Mouse (Mus musculus) kidney, embryonic 14.5 days (tissue): ENCODE results near the gene Tmem8b. TPM values are rescaled to one million over a fixed set of nuclear protein-coding genes. Genes with fewer than 3 reads are reported as not detected.

Experiments used
- ATAC-seq: fragments of 200-750 bp; cut with Nextera tagmentation; 2 replicates; pipeline ENCODE4 v1.8.0; 2017; ENCODE audit warnings: moderate number of reproducible peaks, mild to moderate bottlenecking, moderate TSS enrichment, moderate library complexity; ENCODE audit not compliant: low FRiP score, low TSS enrichment
- H3K27ac ChIP-seq: fragments of 300-500 bp; sonication (generic); 2 replicates; pipeline ENCODE4 v1.5.1; 2014; ENCODE audit warnings: low read depth, mild to moderate bottlenecking, low read length, moderate library complexity, mixed read lengths
- H3K27me3 ChIP-seq: fragments of 300-500 bp; sonication (generic); 2 replicates; pipeline ENCODE4 v1.6.1; 2014; ENCODE audit warnings: mild to moderate bottlenecking, low read length; ENCODE audit not compliant: control insufficient read depth, insufficient read depth
- H3K36me3 ChIP-seq: fragments of 300-500 bp; sonication (generic); 2 replicates; pipeline ENCODE4 v1.6.1; 2014; ENCODE audit warnings: low read length, mixed read lengths; ENCODE audit not compliant: control insufficient read depth, insufficient read depth
- H3K4me1 ChIP-seq: fragments of 300-500 bp; sonication (generic); 2 replicates; pipeline ENCODE4 v1.6.1; 2014; ENCODE audit warnings: low read length, mixed read lengths; ENCODE audit not compliant: control insufficient read depth, insufficient read depth
- H3K4me2 ChIP-seq: fragments of 300-500 bp; sonication (generic); replicated peaks from 2 replicates; pipeline ENCODE4 v1.6.1; 2014; ENCODE audit warnings: low read depth, mild to moderate bottlenecking, low read length
- H3K4me3 ChIP-seq: fragments of 300-500 bp; sonication (generic); 2 replicates; pipeline ENCODE4 v1.5.1; 2014; ENCODE audit warnings: mild to moderate bottlenecking, low read length
- H3K9ac ChIP-seq: fragments of 300-500 bp; sonication (generic); 2 replicates; pipeline ENCODE4 v1.6.1; 2014; ENCODE audit warnings: low read depth, mild to moderate bottlenecking, low read length, moderate library complexity
- H3K9me3 ChIP-seq: fragments of 300-500 bp; sonication (generic); 2 replicates; pipeline ENCODE4 v1.6.1; 2016; ENCODE audit warnings: low read length; ENCODE audit not compliant: control insufficient read depth
- WGBS: fragments of 180-500 bp; shearing (Covaris S2); extraction: QIAGEN DNeasy Blood & Tissue Kit; methylation state at CpG from one replicate; pipeline ENCODE4 v1.1.7; 2014; 5-methylcytosine and 5-hydroxymethylcytosine counted together
- polyA plus RNA-seq: library from polyadenylated mRNA; unstranded; fragments of >200 nt; fragmentation: Nextera tagmentation; extraction: Ambion mirVana; gene quantifications from 2 replicates; pipeline ENCODE4 v1.2.1, GENCODE M21; 2014

The Tmem8b gene
- polyA plus RNA-seq, 1 experiment from 2014 or later = 3.2 TPM

DNA sequence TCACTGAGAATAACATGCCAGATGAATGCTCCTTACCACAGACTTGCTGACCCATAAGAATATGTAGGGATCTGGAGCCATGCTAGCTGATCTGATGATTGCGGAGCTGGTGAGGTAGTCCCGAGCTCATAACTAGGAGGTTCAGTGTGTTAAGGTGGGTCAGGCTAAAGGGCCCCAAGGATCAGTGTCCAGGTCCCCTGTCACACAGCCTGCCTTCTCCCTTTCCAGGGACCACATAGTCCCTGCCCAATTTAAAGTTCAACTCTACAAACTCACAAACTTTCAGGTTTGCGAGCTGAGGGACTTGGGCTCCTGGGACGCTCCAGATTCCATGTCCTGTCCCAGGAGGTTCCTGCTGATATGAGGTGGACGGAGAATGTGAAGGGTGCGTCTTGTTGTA, 31.9 kb downstream of the Tmem8b start, which contains the start of gene Olfr70:
Gene Olfr70 (minus strand): TSS at position 101 of the 400 bp plus-strand sequence.
- Histone ChIP-seq H3K27me3 (no peaks in the 10 kb centered on the region), H3K36me3 (no peaks in the 10 kb centered on the region), H3K9me3 (no peaks in the 10 kb centered on the region), H3K9ac (no peak within 1 kb of the TSS), H3K4me1 (no peaks in the 10 kb centered on the region), H3K4me2 (no peak within 1 kb of the TSS), H3K27ac (no peak within 1 kb of the TSS), H3K4me3 (no peak within 1 kb of the TSS)
- WGBS = 91% methylated on average over 6 of the region's 6 CpGs
- no peak for ATAC-seq

DNA sequence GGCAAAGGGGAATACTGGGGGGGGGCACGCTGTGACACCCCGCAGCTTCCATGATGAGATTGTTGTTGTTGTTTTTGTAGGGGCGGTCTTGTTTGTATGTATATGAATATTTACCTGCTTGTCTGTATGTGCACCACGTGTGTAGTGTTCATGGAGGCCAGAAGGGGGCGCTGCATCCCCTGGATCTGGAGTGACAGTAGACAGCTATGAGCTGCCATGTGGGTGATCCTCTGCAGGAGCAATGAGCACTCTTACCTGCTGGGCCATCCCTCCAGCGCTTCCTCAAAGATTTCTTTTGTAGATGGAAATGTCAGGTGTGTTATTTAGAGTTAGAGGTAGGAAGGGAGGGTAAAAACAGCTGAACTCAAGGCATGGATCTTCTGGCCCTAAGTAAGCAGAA, 34.7 kb downstream of the Tmem8b start:
- H3K4me3 ChIP-seq = no peak overlapping the region
- ATAC-seq = no peak
- no peak overlapping the region for H3K4me2 ChIP-seq
- H3K9ac ChIP-seq = no peak overlapping the region
- no peaks in the 10 kb centered on the region for H3K9me3 ChIP-seq
- H3K27me3 ChIP-seq = no peaks in the 10 kb centered on the region
- H3K4me1 ChIP-seq = no peaks in the 10 kb centered on the region
- no peak overlapping the region for H3K27ac ChIP-seq
- WGBS = 72% methylated on average over 6 of the region's 6 CpGs
- H3K36me3 ChIP-seq = no peaks in the 10 kb centered on the region

DNA sequence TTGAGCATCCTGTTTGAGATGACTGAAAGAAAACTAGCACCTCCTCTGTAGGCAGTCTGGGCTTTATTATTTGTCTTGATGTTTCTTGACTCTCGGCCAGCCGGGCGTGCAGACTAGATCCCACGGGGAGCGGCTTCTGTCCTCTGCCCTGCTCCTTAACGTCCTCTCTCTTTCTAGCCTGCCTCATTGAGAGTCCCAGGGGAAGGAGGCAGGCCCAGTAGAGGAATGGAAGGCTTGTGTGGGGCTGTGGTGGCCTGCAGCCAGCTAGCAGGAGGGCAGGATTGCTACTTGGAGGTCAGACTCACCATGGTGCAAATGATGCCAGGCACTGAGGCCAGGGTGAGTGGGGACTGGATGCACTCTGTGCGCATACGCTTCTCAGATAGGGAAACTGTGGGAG, 35.1 kb downstream of the Tmem8b start:
- 53% methylated on average over 8 of the region's 8 CpGs for WGBS
- no peaks in the 10 kb centered on the region for H3K27me3 ChIP-seq
- H3K27ac ChIP-seq = no peak overlapping the region
- ATAC-seq = no peak
- H3K36me3 ChIP-seq = no peaks in the 10 kb centered on the region
- H3K9ac ChIP-seq = no peak overlapping the region
- no peak overlapping the region for H3K4me3 ChIP-seq
- no peaks in the 10 kb centered on the region for H3K4me1 ChIP-seq
- H3K4me2 ChIP-seq = no peak overlapping the region
- no peaks in the 10 kb centered on the region for H3K9me3 ChIP-seq

DNA sequence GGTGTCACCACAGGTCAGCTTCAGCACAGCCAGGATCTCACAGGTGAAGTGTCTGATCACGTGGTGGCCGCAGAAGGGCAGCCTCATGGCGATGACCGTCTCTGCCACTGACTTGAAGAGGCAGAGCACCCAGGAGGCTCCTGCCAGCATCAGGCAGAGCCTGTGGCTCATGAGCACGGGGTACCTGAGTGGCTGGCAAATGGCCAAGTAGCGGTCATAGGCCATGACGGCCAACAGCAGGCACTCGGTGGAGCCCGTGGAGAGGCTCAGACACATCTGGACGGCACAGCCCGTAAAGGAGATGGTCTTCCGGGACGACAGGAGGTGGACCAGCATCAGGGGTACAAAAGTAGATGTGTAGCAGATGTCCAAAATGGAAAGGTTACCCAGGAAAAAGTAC, 37.2 kb downstream of the Tmem8b start:
- H3K4me3 ChIP-seq = no peak overlapping the region
- H3K9me3 ChIP-seq = no peaks in the 10 kb centered on the region
- ATAC-seq = no peak
- 72% methylated on average over 13 of the region's 13 CpGs for WGBS
- no peak overlapping the region for H3K9ac ChIP-seq
- no peak overlapping the region for H3K27ac ChIP-seq
- no peak overlapping the region for H3K4me2 ChIP-seq
- no peaks in the 10 kb centered on the region for H3K36me3 ChIP-seq
- no peaks in the 10 kb centered on the region for H3K4me1 ChIP-seq
- H3K27me3 ChIP-seq = no peaks in the 10 kb centered on the region

DNA sequence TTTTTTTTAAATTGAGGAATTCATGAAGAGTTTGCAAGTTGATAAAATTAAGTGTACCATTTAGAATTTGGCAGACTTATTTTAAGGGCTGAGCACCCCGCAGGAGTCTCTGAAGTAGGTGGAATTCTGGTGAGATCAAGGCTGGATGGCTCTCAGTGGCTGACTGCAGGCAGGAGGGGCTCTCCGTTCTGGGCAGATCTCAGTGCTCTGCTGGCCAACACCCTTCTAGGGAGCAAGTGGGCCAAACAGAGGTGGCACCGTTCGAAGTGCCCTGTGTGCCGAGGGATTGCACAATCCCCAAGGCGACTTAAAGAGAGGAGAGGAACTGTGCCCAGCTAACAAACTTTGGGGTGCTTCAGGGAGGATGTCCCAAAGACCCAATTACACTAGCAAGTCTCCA, 41.1 kb downstream of the Tmem8b start, which contains the start of gene Olfr71:
Gene Olfr71 (minus strand): TSS at position 387 of the 400 bp plus-strand sequence.
- Histone ChIP-seq H3K27ac (no peak within 1 kb of the TSS), H3K4me2 (no peak within 1 kb of the TSS), H3K27me3 (no peaks in the 10 kb centered on the region), H3K4me1 (no peaks in the 10 kb centered on the region), H3K4me3 (no peak within 1 kb of the TSS), H3K9ac (no peak within 1 kb of the TSS), H3K9me3 (no peaks in the 10 kb centered on the region), H3K36me3 (no peaks in the 10 kb centered on the region)
- no peak for ATAC-seq
- 68% methylated on average over 6 of the region's 6 CpGs for WGBS

DNA sequence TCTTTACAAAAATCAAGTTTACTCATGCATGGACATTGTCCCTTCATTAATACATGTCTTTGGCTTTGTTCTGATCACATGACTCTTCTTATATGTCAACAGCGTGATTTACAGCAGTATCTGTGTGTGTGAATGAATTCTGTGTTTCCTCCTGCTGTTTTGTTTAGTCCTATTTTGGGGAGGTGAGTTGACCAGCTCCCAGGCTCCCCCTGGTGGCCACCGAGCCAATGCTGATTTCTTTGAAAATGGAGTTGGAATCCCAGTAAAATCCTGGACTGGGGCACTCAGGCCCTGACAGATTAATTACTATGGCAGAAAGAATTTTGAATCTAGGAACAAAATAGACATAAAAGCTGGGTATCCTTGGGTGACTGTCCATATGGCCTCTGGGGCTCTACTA, 43.0 kb downstream of the Tmem8b start:
- Histone ChIP-seq H3K9me3 (no peaks in the 10 kb centered on the region), H3K4me2 (no peak overlapping the region), H3K4me3 (no peak overlapping the region), H3K36me3 (no peaks in the 10 kb centered on the region), H3K27me3 (no peaks in the 10 kb centered on the region), H3K4me1 (no peaks in the 10 kb centered on the region), H3K9ac (no peak overlapping the region), H3K27ac (no peak overlapping the region)
- ATAC-seq = 0 out of 2 replicates have a peak, but pooled peaks have one; percentile 33
- WGBS = 0% methylated on average over 2 of the region's 2 CpGs

DNA sequence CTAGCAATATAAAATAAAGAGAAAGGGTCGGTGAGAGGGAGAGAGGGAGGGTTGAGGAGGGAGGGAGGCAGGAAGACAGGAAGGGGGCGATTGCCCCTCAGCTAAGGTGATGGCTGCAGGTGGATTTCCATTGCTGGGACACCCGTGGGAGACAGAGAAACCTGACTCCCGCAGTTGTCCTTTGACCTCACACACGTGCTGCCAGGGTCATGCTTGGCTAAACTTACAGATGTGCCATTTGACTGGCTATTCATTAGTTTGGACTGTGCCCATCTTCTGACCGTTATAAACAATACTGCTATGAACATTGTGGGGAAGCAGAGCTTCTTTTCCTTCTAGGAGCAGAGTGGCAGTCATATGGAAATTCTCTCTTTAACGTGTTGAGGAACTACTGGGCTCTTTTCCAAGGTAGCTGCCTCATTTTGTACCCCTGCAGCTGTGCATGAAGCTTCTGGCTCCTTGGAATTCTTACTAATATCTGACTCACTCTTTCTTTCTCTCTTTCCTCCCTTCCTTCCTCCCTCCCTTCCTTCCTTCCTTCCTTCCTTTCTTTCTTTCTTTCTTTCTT, 45.0 kb downstream of the Tmem8b start:
- H3K27ac ChIP-seq = no peak overlapping the region
- H3K4me2 ChIP-seq = no peak overlapping the region
- no peaks in the 10 kb centered on the region for H3K36me3 ChIP-seq
- no peaks in the 10 kb centered on the region for H3K4me1 ChIP-seq
- ATAC-seq = 0 out of 2 replicates have a peak, but pooled peaks have one; percentile 24
- H3K4me3 ChIP-seq = no peak overlapping the region
- H3K9ac ChIP-seq = no peak overlapping the region
- H3K27me3 ChIP-seq = no peaks in the 10 kb centered on the region
- H3K9me3 ChIP-seq = no peaks in the 10 kb centered on the region
- 14% methylated on average over 7 of the region's 7 CpGs for WGBS

DNA sequence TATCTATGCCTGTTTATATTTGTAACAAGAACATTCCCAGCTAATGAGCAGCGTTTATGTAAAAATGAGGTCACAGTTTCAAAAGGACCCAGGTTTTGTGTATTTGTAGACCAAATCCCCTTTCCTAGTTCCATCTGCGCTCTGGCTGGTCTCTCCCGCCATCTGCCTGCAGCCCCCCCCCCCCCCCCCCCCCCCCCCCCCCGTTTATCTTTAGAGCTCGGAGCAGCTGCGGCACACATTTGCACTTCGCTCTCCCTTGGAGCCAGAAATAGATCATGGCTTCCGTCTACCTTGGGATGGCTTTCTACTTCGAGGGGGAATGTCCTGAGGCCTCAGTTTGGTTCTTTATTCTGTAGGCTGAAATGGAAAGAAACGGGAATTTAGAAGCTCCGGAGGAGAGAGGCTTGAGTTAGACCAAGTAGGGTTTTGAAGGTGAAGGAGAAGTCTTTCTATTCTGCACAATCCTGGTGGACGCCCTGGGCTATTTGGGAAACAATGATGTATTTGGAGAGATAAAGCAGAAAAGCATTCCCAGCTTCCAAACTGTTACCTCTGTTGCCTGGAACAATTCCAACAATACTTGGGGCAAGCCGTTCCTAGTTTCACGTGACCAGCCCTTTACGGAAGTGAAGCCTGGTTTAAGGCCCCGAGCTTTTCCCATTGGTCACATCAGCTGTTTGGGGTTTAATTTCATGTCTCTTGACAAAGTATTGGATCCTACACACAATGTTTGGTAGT, 51.9 kb downstream of the Tmem8b start:
- no peaks in the 10 kb centered on the region for H3K27me3 ChIP-seq
- no peak overlapping the region for H3K27ac ChIP-seq
- H3K9ac ChIP-seq = no peak overlapping the region
- no peak for ATAC-seq
- H3K9me3 ChIP-seq = no peaks in the 10 kb centered on the region
- WGBS = 76% methylated on average over 13 of the region's 16 CpGs
- no peak overlapping the region for H3K4me2 ChIP-seq
- no peaks in the 10 kb centered on the region for H3K36me3 ChIP-seq
- H3K4me3 ChIP-seq = no peak overlapping the region
- H3K4me1 ChIP-seq = no peaks in the 10 kb centered on the region

DNA sequence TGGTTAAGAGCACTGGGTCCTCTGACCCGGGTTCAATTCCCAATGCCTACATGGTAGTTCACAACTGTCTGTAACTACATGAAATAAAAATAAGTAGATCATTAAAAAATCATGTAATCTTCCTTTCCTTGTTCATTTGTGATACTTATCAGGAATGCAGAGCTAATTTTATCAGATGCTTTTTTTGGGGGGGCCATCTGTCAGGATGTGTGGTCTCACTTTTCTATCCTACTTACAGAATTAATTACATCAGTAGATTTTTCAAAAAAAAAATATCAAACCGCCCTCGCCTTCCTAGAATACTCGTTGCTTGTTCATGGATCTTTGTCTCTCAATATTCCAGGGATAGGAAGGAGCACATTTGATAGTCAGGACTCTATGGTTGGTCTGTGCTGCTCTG, 53.4 kb downstream of the Tmem8b start:
- Histone ChIP-seq H3K9me3 (no peaks in the 10 kb centered on the region), H3K9ac (no peak overlapping the region), H3K4me2 (no peak overlapping the region), H3K27ac (no peak overlapping the region), H3K4me1 (peaks cover 5% of the 10 kb centered on the region; the same call in 1 of the 2 replicates), H3K36me3 (no peaks in the 10 kb centered on the region), H3K4me3 (no peak overlapping the region), H3K27me3 (no peaks in the 10 kb centered on the region)
- WGBS = 91% methylated on average over 4 of the region's 4 CpGs
- no peak for ATAC-seq
